Mouse (Mus musculus): ENCODE measurements around the gene Slc25a13.
A peak's percentile ranks its signal among the peaks of the same experiment; 100 is the strongest.

Gene Slc25a13

DNA sequence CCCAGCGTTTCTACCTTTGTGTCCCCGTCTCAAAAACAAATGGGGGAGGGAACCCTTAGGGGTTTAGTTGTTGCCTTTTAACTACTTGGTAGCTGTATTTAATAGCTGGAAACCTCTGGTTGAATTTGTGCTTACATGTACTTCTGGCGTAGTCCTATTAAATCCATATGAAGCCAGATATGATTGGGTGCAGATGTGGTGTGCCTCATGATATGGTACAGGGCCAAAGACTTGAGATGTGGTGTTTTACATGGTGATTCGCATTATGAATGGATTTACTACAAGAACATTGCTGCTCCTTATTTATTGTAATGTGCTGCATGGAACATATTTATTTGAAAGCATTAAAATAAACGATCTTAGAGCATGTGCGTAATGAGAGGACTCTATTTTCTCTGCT lies 189.3 kb downstream of the Slc25a13 start:
- DNase-seq (ENCODE audit: low spot score) = no peak

- DNase-seq (ENCODE audit: low spot score) = no peak
Measured at GRCm38 (mm10) chr6:6023976-6024375, 193.0 kb downstream of the Slc25a13 start.

DNA sequence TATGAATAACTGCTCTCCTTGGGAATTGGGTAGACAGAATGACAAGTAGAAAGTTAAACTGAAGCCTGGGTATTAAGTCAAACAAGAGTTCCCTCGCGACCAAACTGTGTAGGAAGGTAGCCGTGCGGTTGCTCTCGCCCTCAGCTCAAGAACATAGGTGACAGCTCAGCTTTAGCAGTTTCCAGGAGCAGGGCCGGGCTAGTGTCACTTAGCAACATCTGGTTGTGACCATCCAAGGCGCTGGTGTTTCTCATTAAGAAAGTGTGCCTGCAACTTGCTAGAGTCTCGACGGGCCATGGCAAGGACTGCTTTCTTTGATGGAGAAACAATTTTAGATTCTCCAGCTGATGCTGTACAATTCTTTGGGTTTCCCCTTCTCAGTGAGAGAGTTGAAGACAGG lies 200.0 kb downstream of the Slc25a13 start:
- no peak for DNase-seq (ENCODE audit: low spot score)

- DNase-seq (ENCODE audit: low spot score) = peak; percentile 21
Measured at GRCm38 (mm10) chr6:6015616-6016015, 201.4 kb downstream of the Slc25a13 start.

GRCm38 (mm10) chr6:6011364-6011763 lies 205.6 kb downstream of the Slc25a13 start:
- DNase-seq (ENCODE audit: low spot score) = no peak

- peak; percentile 51 for DNase-seq (ENCODE audit: low spot score)
Measured at GRCm38 (mm10) chr6:6005762-6006431, 211.1 kb downstream of the Slc25a13 start.

GRCm38 (mm10) chr6:6004756-6005485 lies 212.1 kb downstream of the Slc25a13 start:
- DNase-seq (ENCODE audit: low spot score) = no peak

- no peak for DNase-seq (ENCODE audit: low spot score)
Measured at GRCm38 (mm10) chr6:6002061-6002460, 214.9 kb downstream of the Slc25a13 start.

DNA sequence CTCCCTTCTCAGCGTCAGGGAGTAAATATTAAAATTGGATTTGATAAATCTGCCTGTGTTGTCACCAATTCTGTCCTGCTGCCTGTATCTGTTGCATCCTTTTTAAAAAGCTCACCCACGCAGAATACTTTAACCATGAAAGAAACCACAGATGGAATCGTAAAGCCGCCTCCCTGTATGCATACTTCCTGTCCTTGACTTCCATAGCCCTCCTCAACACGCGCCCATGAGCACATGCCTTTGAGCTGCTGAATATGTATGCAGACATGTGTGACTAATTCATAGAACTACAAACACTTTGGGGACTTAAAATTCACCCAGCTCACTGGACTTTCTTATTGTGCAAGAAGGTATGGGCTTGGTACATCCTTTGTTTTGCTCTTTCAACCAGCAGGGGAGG lies 219.4 kb downstream of the Slc25a13 start:
- no peak for DNase-seq (ENCODE audit: low spot score)

DNA sequence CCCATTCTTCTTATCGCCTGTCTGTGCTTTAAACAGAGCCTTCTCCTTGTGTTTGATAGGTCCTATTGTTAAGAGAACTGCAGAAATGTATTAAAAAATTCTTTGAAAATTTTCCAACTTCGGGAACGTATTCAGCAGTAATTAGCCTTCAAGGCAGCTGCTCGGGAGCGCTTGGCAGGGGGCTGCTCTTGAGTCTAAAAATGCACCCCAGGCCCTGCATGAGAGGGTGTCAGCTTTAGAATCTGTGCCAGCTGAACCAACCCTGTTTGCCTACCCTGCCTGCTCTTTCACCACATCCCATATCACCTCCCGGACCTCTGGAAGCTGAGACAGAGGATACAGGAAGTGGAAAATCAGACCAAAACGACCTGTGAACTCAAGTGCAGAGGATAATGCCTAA lies 223.9 kb downstream of the Slc25a13 start:
- DNase-seq (ENCODE audit: low spot score) = no peak

DNA sequence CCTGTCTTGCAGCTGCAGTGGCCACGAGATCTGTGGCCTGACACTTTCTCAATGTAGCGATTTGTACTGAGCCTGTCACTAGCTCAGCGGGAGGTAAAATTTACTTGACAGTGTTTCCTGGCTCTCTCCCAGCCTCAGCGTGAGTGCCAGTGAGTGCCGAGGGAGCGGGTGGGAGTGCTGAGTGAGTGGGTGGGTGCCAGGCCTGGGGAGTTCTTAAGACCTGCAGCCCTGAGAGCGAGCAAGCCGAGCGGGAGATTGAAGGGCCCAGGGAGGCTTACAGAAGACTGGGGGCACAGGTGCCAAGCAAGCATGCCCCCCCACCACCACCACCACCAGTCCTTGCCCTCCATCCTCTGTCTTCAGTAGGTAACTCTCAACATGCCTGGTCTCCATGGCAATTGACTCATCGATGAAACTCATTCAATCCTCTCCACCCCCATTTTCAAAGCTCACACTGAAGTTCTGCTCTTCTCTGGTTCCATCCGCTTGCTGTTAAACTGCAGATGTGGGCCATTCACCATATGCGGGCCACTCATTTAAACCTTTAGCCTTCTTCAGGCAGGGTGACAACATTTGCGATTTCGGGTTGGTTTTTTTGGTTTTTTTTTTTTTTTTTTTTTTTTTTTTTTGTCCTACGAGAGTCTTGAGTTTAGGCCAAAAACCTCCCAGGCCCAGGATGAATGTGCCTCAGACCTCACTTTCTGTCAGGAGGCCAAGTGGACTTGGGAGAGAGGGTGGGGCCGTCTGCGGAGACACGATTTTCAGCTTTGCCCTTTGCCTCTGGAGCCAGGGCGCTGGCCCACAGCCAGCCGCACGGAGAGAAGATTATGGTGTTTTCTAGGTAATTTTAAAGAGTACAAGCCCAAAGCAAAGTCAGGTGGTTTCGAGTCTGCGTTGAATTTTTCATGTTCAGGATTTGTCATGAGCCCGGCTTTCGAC lies 224.9 kb downstream of the Slc25a13 start:
- DNase-seq (ENCODE audit: low spot score) = peak; percentile 48

- no peak for DNase-seq (ENCODE audit: low spot score)
Measured at GRCm38 (mm10) chr6:5991243-5991642, 225.7 kb downstream of the Slc25a13 start.

All from left cerebral cortex, adult 11 months (tissue).